Mouse (Mus musculus): ENCODE measurements around the gene Fbxo2. TPM values are rescaled to one million over a fixed set of nuclear protein-coding genes. Genes with fewer than 3 reads are reported as not detected.
"Not testable (repeated sequence)": the region's sequence is repeated elsewhere in the genome, so short reads cannot be mapped to it uniquely, and the experiment has no call there.

The Fbxo2 gene
- total RNA-seq (2021), result under 1 TPM; 0.28 to 0.35 TPM
- long read RNA-seq, experiment 1, partial matches to known transcripts, result 0 of 1 reads
- long read RNA-seq, experiment 1, other reads (novel, unspliced or antisense), result 0 of 1 reads
- long read RNA-seq, experiment 2, result 0 reads

GRCm38 (mm10) chr4:148160436-148161390, at the start of gene Fbxo2, which contains the start of gene Fbxo44:
TSS of gene Fbxo2 (plus strand) at chr4:148160621.
TSS of gene Fbxo44 (minus strand) at chr4:148160482.
- no peak for DNase-seq

- no peak for DNase-seq
Observed at GRCm38 (mm10) chr4:148112519-148112918, 47.9 kb upstream of the Fbxo2 start.

GRCm38 (mm10) chr4:148114758-148115391, 45.5 kb upstream of the Fbxo2 start:
- peak; percentile 81 to 95 for DNase-seq

DNA sequence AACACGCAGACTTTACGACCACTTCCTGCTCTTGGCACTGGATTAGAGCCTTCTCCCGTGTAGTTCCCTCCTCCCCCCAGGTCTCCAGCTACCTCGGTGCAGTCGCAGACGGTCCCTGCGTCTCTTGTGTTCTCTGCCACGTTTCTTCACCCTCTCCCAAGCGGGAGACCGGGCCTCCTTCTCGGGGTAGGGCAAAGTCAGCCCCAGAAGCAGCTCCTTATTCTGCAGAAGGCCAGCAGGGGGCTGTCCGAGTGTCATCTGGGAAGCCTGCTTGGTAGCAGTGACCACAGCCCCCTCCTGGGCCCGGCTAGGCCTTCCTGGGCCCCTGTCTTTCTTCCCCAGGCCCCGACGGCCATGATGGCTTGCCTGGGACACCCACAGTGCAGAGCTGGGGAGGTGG, 45.0 kb upstream of the Fbxo2 start:
- peak in 1 of 2 experiments; percentile 40 for DNase-seq

DNA sequence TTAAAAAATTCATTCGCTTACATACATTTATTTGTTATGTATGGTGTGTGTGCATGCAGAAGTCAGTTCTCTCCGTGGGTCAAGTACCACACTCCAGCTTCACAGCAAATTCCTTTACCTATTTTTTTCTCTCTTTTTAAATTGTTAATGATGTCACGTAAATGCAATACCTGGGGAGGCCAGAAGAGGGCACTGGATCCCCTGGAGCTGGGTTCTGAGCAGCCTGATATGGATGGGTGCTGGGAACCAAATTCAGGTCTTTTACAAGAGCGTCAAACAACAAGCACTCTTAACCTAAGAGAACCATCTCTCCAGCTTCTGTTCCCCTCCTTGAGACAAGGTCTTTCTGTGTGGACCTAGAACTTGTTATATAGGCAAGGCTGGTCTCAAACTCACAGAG, 43.8 kb upstream of the Fbxo2 start:
- no peak for DNase-seq

GRCm38 (mm10) chr4:148117392-148117791, 43.0 kb upstream of the Fbxo2 start:
- DNase-seq, result no peak

DNA sequence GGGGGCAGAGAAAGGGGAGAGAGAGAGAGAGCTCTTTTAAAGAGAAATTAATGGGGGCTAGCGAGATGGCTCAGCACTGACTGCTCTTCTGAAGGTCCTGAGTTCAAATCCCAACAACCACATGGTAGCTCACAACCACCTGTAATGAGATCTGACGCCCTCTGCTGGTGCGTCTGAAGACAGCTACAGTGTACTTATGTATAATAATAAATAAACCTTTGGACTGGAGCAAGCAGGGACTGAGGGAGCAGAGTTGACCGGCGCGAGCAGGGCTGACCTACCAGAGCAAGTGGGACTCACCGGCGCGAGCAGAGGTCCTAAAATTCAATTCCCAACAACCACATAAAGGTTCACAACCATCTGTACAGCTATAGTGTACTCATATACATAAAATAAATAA, 40.8 kb upstream of the Fbxo2 start:
- DNase-seq, result not testable (repeated sequence)

DNA sequence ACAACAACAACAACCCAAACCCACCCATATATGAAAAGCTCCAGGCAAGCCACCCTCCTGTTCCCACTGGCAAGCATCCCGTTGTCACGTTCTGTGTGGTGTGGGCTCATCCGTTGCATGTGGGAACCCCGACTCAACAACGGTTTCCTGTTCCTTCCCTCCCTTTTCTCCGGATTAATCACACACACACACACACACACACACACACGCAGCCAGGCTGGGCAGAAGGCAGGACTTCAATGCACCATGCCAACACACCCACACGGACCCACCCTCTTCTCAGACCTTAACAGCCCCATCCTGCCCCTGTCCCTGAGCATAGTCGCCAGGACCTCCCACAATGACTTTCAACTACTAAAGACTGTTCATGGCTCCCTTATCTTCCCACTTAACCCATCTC, 39.9 kb upstream of the Fbxo2 start:
- no peak for DNase-seq

DNA sequence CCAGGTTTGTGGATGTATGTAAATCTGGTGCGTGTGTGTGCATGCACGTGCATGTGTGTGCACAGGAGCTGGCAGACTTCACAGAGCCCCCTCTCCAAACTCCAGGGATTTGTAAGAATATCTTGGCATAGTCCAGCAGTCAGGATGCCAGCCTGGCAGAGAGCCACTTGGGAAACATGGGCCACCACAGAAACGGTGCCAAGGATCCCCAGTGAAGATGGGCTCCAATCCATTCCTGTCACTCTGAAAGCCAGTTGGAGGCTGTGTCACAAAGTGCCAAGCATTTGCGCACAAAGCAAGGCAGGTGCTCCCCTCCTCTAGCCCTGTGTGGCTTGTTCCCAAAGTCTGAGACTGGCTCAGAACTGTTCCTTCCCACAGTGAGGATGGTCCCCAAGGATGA, 39.1 kb upstream of the Fbxo2 start:
- DNase-seq, result no peak

GRCm38 (mm10) chr4:148121982-148122693, 38.3 kb upstream of the Fbxo2 start:
- DNase-seq, result no peak

- no peak for DNase-seq
Observed at GRCm38 (mm10) chr4:148122694-148123066, 37.7 kb upstream of the Fbxo2 start.

DNA sequence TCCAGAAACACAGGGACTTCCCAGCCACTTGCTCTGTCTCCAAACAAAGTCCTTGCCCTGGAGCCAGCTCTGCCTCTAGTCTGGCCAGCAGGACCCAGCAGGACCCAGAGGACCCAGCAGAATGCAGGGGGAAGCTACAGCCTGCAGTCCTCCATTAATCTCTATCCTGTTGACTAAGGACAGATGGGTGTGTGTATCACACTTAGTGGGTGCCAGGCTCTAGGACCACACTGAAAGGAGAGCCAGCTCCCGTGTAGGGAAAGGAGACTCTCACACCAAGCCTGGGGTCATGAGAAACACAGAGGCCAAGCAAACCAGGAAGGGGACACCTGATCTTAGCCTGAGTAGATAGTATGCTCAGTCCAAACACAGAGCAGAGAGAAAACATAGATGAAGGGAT, 32.2 kb upstream of the Fbxo2 start:
- no peak for DNase-seq

DNA sequence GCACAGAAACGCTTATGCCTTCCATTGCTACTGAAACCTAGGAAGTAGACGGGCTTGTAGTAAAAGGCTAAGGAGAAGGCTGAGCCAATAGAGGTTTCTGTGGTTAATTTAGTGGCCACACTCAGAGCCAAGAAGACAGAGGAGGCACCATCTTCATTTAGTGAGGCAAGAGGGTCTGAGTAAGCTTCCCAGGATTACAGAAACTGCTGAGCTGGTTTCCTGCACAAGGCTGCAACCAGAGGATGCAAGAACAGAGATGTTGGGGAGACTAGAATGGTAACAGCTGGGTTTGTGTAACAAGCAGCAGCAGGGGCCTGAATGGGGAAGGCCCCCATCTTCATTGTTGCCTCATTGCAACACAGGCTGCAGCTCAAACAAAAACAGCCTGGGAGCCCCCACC, 31.7 kb upstream of the Fbxo2 start:
- DNase-seq, result no peak

- DNase-seq, result no peak
Observed at GRCm38 (mm10) chr4:148130133-148130532, 30.3 kb upstream of the Fbxo2 start, which contains the start of gene Mad2l2. TSS of gene Mad2l2 (plus strand) at chr4:148130384.

GRCm38 (mm10) chr4:148130561-148131413, 29.6 kb upstream of the Fbxo2 start, which contains the start of gene Draxin:
TSS of gene Draxin (minus strand) at chr4:148130698.
- no peak for DNase-seq

DNA sequence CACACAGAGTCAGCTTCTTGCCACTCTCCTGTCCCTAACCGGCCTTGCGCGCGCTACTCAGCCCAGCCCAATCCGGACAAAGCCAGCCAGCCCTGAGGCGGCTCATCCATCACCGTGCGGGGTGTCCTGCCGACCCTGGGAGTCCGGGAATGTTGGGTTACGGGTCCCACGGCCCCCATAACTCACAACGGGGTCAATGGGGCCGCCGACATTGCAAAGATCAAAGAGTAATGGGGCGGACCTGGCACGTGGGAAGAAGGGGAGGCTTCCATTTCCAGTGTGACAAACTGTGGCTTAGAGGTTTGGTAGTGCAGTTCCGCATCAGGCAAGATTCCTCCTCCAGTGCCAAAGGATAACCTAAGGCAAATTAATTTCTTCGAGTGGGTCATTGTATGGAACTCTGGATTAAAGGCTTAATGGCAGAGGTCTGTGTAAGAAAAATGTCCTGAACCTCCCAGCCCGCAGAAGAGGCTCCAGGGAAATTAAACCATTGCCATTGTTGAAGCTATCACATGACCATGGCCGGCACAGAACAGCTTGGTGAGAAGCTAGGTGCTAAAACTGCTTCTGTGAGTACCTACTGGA, 28.8 kb upstream of the Fbxo2 start:
- DNase-seq, result no peak

GRCm38 (mm10) chr4:148134988-148135387, 25.4 kb upstream of the Fbxo2 start:
- no peak for DNase-seq

GRCm38 (mm10) chr4:148137503-148137902, 22.9 kb upstream of the Fbxo2 start:
- no peak for DNase-seq

GRCm38 (mm10) chr4:148139767-148140097, 20.7 kb upstream of the Fbxo2 start:
- DNase-seq, result no peak

DNA sequence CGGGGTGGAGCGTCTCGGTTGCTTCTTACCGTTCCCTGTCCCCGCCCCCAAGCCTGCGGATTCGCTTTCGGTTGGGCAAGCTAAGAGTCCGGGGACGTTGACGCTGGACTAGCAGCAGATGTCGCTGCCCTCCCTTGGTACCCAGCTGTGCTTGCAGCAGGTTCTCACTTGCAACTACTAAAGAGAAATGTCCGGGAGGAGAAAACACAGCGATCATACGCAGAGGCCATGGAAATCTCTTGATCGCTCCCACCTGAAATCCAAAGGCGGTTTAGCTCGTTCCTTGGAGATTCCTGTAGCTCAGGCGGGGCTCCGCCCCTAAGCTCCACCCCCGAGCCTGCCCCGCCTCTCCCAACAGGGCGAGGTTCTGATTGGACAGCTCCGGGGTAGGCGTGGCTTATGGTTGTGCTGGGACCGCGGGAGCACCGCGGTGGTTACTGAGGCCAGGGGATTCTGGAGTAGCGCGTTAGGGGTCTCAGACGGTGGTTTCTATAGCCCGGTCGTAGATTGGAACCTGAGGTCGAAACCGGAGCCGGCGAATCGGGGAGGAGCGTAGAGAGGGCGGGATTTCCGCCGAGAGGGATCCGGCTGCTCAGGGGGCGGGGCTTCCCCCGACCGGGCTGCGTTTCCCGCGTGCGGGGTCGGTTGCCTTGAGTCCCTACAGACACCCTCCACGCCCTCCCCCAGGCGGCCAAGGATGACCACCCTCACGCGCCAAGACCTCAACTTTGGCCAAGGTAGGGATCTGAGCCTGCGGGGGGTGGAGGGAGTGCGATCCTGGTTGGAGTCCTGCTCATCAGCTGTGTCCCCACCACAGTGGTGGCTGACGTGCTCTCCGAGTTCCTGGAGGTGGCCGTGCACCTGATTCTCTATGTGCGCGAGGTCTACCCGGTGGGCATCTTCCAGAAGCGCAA, 20.1 kb upstream of the Fbxo2 start:
- DNase-seq, result peak; percentile 96 to 97

All from heart, adult 18-20 months (tissue).